Mouse (Mus musculus): ENCODE results near the gene Eif5a. TPM values are rescaled to one million over a fixed set of nuclear protein-coding genes. Genes with fewer than 3 reads are reported as not detected.

Gene Eif5a
- polyA plus RNA-seq, 1 experiment = 653 TPM

GRCm38 (mm10) chr11:69937834-69938233 lies 16.1 kb upstream of the Eif5a start:
- Histone ChIP-seq H3K27ac (ENCODE audit: insufficient read depth, low read depth, low read length) (no peak overlapping the region), H3K4me3 (ENCODE audit: insufficient read depth, low read depth, low read length) (no peak overlapping the region), H3K4me1 (ENCODE audit: control insufficient read depth, insufficient read depth, low read length) (peaks cover 17% of the 10 kb centered on the region)
- 77% methylated on average over 5 of the region's 5 CpGs for WGBS
- TF ChIP-seq CTCF (IDR thresholded peaks at IDR 0.05; ENCODE audit: insufficient read depth, low read depth, low read length) = no peak
- no peak for TF ChIP-seq POLR2A (IDR thresholded peaks at IDR 0.05; ENCODE audit: insufficient read depth, low read depth, low read length)

GRCm38 (mm10) chr11:69937385-69937784 lies 15.6 kb upstream of the Eif5a start:
- Histone ChIP-seq H3K4me3 (ENCODE audit: insufficient read depth, low read depth, low read length) (no peak overlapping the region), H3K4me1 (ENCODE audit: control insufficient read depth, insufficient read depth, low read length) (peaks cover 17% of the 10 kb centered on the region), H3K27ac (ENCODE audit: insufficient read depth, low read depth, low read length) (no peak overlapping the region)
- WGBS = 41% methylated on average over 4 of the region's 4 CpGs
- TF ChIP-seq CTCF (IDR thresholded peaks at IDR 0.05; ENCODE audit: insufficient read depth, low read depth, low read length) (no peak), POLR2A (IDR thresholded peaks at IDR 0.05; ENCODE audit: insufficient read depth, low read depth, low read length) (no peak)

- no peak overlapping the region for H3K27ac ChIP-seq (ENCODE audit: insufficient read depth, low read depth, low read length)
- H3K4me1 ChIP-seq (ENCODE audit: control insufficient read depth, insufficient read depth, low read length) = peaks cover 17% of the 10 kb centered on the region
- 36% methylated on average over 9 of the region's 9 CpGs for WGBS
- TF ChIP-seq CTCF (IDR thresholded peaks at IDR 0.05; ENCODE audit: insufficient read depth, low read depth, low read length) (no peak), POLR2A (IDR thresholded peaks at IDR 0.05; ENCODE audit: insufficient read depth, low read depth, low read length) (no peak)
- H3K4me3 ChIP-seq (ENCODE audit: insufficient read depth, low read depth, low read length) = no peak overlapping the region
Observed at GRCm38 (mm10) chr11:69936714-69937347, 15.1 kb upstream of the Eif5a start.

GRCm38 (mm10) chr11:69936156-69936555 lies 14.4 kb upstream of the Eif5a start:
- H3K4me3 ChIP-seq (ENCODE audit: insufficient read depth, low read depth, low read length) = peak overlapping the region; percentile 48
- H3K27ac ChIP-seq (ENCODE audit: insufficient read depth, low read depth, low read length) = no peak overlapping the region
- 1% methylated on average over 30 of the region's 30 CpGs for WGBS
- H3K4me1 ChIP-seq (ENCODE audit: control insufficient read depth, insufficient read depth, low read length) = peaks cover 17% of the 10 kb centered on the region
- TF ChIP-seq CTCF (IDR thresholded peaks at IDR 0.05; ENCODE audit: insufficient read depth, low read depth, low read length) (no peak), POLR2A (IDR thresholded peaks at IDR 0.05; ENCODE audit: insufficient read depth, low read depth, low read length) (no peak)

- H3K4me1 ChIP-seq (ENCODE audit: control insufficient read depth, insufficient read depth, low read length) = peaks cover 17% of the 10 kb centered on the region
- WGBS = 2% methylated on average over 62 of the region's 62 CpGs
- TF ChIP-seq CTCF (IDR thresholded peaks at IDR 0.05; ENCODE audit: insufficient read depth, low read depth, low read length) (no peak), POLR2A (IDR thresholded peaks at IDR 0.05; ENCODE audit: insufficient read depth, low read depth, low read length) (no peak)
- H3K4me3 ChIP-seq (ENCODE audit: insufficient read depth, low read depth, low read length) = peak within 1 kb of the TSS; percentile 48
- H3K27ac ChIP-seq (ENCODE audit: insufficient read depth, low read depth, low read length) = no peak within 1 kb of the TSS
Observed at GRCm38 (mm10) chr11:69935137-69935879, 13.6 kb upstream of the Eif5a start, which contains the start of gene Ybx2. Gene Ybx2 (plus strand): TSS chr11:69935796.

GRCm38 (mm10) chr11:69934681-69935080 lies 12.9 kb upstream of the Eif5a start:
- TF ChIP-seq CTCF (IDR thresholded peaks at IDR 0.05; ENCODE audit: insufficient read depth, low read depth, low read length) = no peak
- no peak for TF ChIP-seq POLR2A (IDR thresholded peaks at IDR 0.05; ENCODE audit: insufficient read depth, low read depth, low read length)
- Histone ChIP-seq H3K4me3 (ENCODE audit: insufficient read depth, low read depth, low read length) (no peak overlapping the region), H3K4me1 (ENCODE audit: control insufficient read depth, insufficient read depth, low read length) (peaks cover 17% of the 10 kb centered on the region), H3K27ac (ENCODE audit: insufficient read depth, low read depth, low read length) (no peak overlapping the region)
- 14% methylated on average over 6 of the region's 6 CpGs for WGBS

GRCm38 (mm10) chr11:69934169-69934568 lies 12.4 kb upstream of the Eif5a start:
- H3K4me3 ChIP-seq (ENCODE audit: insufficient read depth, low read depth, low read length) = no peak overlapping the region
- 1% methylated on average over 18 of the region's 18 CpGs for WGBS
- no peak overlapping the region for H3K27ac ChIP-seq (ENCODE audit: insufficient read depth, low read depth, low read length)
- peak; percentile 86 for TF ChIP-seq CTCF (IDR thresholded peaks at IDR 0.05; ENCODE audit: insufficient read depth, low read depth, low read length)
- no peak for TF ChIP-seq POLR2A (IDR thresholded peaks at IDR 0.05; ENCODE audit: insufficient read depth, low read depth, low read length)
- peaks cover 17% of the 10 kb centered on the region for H3K4me1 ChIP-seq (ENCODE audit: control insufficient read depth, insufficient read depth, low read length)

GRCm38 (mm10) chr11:69933066-69933465 lies 11.3 kb upstream of the Eif5a start:
- 71% methylated on average over 4 of the region's 4 CpGs for whole genome bisulfite sequencing
- no peak overlapping the region for H3K4me3 ChIP-seq (ENCODE audit: insufficient read depth, low read depth, low read length)
- H3K27ac ChIP-seq (ENCODE audit: insufficient read depth, low read depth, low read length) = no peak overlapping the region

GRCm38 (mm10) chr11:69932254-69932653 lies 10.5 kb upstream of the Eif5a start:
- peaks cover 17% of the 10 kb centered on the region for H3K4me1 ChIP-seq (ENCODE audit: control insufficient read depth, insufficient read depth, low read length)
- 37% methylated on average over 3 of the region's 3 CpGs for WGBS
- no peak overlapping the region for H3K27ac ChIP-seq (ENCODE audit: insufficient read depth, low read depth, low read length)
- no peak overlapping the region for H3K4me3 ChIP-seq (ENCODE audit: insufficient read depth, low read depth, low read length)
- no peak for TF ChIP-seq CTCF (IDR thresholded peaks at IDR 0.05; ENCODE audit: insufficient read depth, low read depth, low read length)
- TF ChIP-seq POLR2A (IDR thresholded peaks at IDR 0.05; ENCODE audit: insufficient read depth, low read depth, low read length) = no peak

More at GRCm38 (mm10) chr11:69933066-69933465, 11.3 kb upstream of the Eif5a start:
- TF ChIP-seq POLR2A (IDR thresholded peaks at IDR 0.05; ENCODE audit: insufficient read depth, low read depth, low read length) (no peak), CTCF (IDR thresholded peaks at IDR 0.05; ENCODE audit: insufficient read depth, low read depth, low read length) (no peak)
- peaks cover 17% of the 10 kb centered on the region for H3K4me1 ChIP-seq (ENCODE audit: control insufficient read depth, insufficient read depth, low read length)

Measured in olfactory bulb, adult 2 months (tissue).